Mouse (Mus musculus): Measurements from ENCODE around the gene Tmem160. TPM values are rescaled to one million over a fixed set of nuclear protein-coding genes. Genes with fewer than 3 reads are reported as not detected.

Gene Tmem160
- total and polyA plus RNA-seq, 3 experiments = 30.9 to 89.1 (median 48.9) TPM

- peaks cover 2% of the 10 kb centered on the region for H3K27me3 ChIP-seq (replicated peaks)
- no peak overlapping the region for H3K27ac ChIP-seq (ENCODE audit: insufficient read depth, low read depth)
- in situ Hi-C loops (cut with MboI; ENCODE audit: low pct_ligation_motif_present, low pct_unique_long_range_greater_than_20kb, low sequenced_read_pairs) = no loop called here
- DNase-seq (ENCODE audit: extremely low read depth) = no peak
- TF ChIP-seq NELFE (IDR thresholded peaks at IDR 0.05; ENCODE audit: low read depth, low read length) (no peak), MXI1 (IDR thresholded peaks at IDR 0.05; ENCODE audit: low read depth, low read length) (no peak), MAZ (IDR thresholded peaks at IDR 0.05; ENCODE audit: low read depth, low read length) (no peak), ETS1 (conservative IDR thresholded peaks at IDR 0.05; ENCODE audit: low read depth, low read length) (no peak), EP300 (IDR thresholded peaks at IDR 0.05; ENCODE audit: low read length) (no peak), ZNF384 (IDR thresholded peaks at IDR 0.05; ENCODE audit: low read depth, low read length) (no peak), E2F4 (IDR thresholded peaks at IDR 0.05; ENCODE audit: insufficient replicate concordance, low read depth, low read length) (no peak), PAX5 (IDR thresholded peaks at IDR 0.05; ENCODE audit: low read length) (no peak), MAX (IDR thresholded peaks at IDR 0.05; ENCODE audit: low read length) (no peak), RAD21 (IDR thresholded peaks at IDR 0.05; ENCODE audit: low read depth, low read length) (no peak)
- H3K4me3 ChIP-seq (replicated peaks in 1 of 3; ENCODE audit: low read depth in 2 of 3, low read length in 2 of 3, poor library complexity in 1 of 3) = no peak overlapping the region
- no peaks in the 10 kb centered on the region for H3K79me2 ChIP-seq (replicated peaks; ENCODE audit: control insufficient read depth, extremely low read depth, insufficient read depth, poor library complexity, severe bottlenecking)
- H3K36me3 ChIP-seq (replicated peaks in 1 of 2; ENCODE audit: control insufficient read depth in 1 of 2, insufficient read depth in 1 of 2, low read length in 1 of 2) = no peaks in the 10 kb centered on the region
- peaks cover 7% of the 10 kb centered on the region for H3K9me3 ChIP-seq (replicated peaks; ENCODE audit: low read length)
- H3K4me2 ChIP-seq (ENCODE audit: insufficient read depth, low read depth, poor library complexity, severe bottlenecking) = no peak overlapping the region
- no peaks in the 10 kb centered on the region for H3K4me1 ChIP-seq (ENCODE audit: control insufficient read depth in 1 of 2, insufficient read depth in 2 of 2)
- no peak overlapping the region for H3K9ac ChIP-seq (ENCODE audit: insufficient read depth, low read depth)
- dilution Hi-C loops (cut with MboI; ENCODE audit: extremely low pct_ligation_motif_present, extremely low pct_unique_long_range_greater_than_20kb, low sequenced_read_pairs) = no loop called here
Measured at GRCm38 (mm10) chr7:16473847-16474246, 21.3 kb downstream of the Tmem160 start.

- Histone ChIP-seq H3K9me3 (replicated peaks; ENCODE audit: low read length) (peaks cover 7% of the 10 kb centered on the region), H3K27ac (ENCODE audit: insufficient read depth, low read depth) (no peak overlapping the region), H3K4me3 (replicated peaks in 1 of 3; ENCODE audit: low read depth in 2 of 3, low read length in 2 of 3, poor library complexity in 1 of 3) (no peak overlapping the region), H3K4me2 (ENCODE audit: insufficient read depth, low read depth, poor library complexity, severe bottlenecking) (no peak overlapping the region), H3K36me3 (replicated peaks in 1 of 2; ENCODE audit: control insufficient read depth in 1 of 2, insufficient read depth in 1 of 2, low read length in 1 of 2) (no peaks in the 10 kb centered on the region), H3K27me3 (replicated peaks) (peaks cover 1% of the 10 kb centered on the region), H3K9ac (ENCODE audit: insufficient read depth, low read depth) (no peak overlapping the region), H3K79me2 (replicated peaks; ENCODE audit: control insufficient read depth, extremely low read depth, insufficient read depth, poor library complexity, severe bottlenecking) (no peaks in the 10 kb centered on the region), H3K4me1 (ENCODE audit: control insufficient read depth in 1 of 2, insufficient read depth in 2 of 2) (no peaks in the 10 kb centered on the region)
- TF ChIP-seq MEF2A (IDR thresholded peaks at IDR 0.05; ENCODE audit: borderline replicate concordance, low read depth, low read length) (no peak), MAFK (IDR thresholded peaks at IDR 0.05; ENCODE audit: insufficient replicate concordance, low read length) (no peak), JUN (IDR thresholded peaks at IDR 0.05; ENCODE audit: insufficient read depth, low read depth, low read length) (no peak), USF2 (conservative IDR thresholded peaks at IDR 0.05; ENCODE audit: low read depth, low read length) (no peak), CTCF (conservative IDR thresholded peaks at IDR 0.05 in 1 of 2, IDR thresholded peaks at IDR 0.05 in 1 of 2; ENCODE audit: low read depth in 2 of 2, low read length in 2 of 2) (no peak), TCF12 (IDR thresholded peaks at IDR 0.05; ENCODE audit: low read depth, low read length) (no peak), POLR2A (IDR thresholded peaks at IDR 0.05; ENCODE audit: low read depth, low read length) (no peak), BHLHE40 (IDR thresholded peaks at IDR 0.05; ENCODE audit: low read depth, low read length) (no peak), USF1 (IDR thresholded peaks at IDR 0.05; ENCODE audit: low read depth, low read length) (no peak), NRF1 (IDR thresholded peaks at IDR 0.05; ENCODE audit: low read depth, low read length) (no peak), ZKSCAN1 (IDR thresholded peaks at IDR 0.05; ENCODE audit: borderline replicate concordance, low read depth, low read length) (no peak), SMC3 (IDR thresholded peaks at IDR 0.05; ENCODE audit: low read depth, low read length) (no peak), RCOR1 (conservative IDR thresholded peaks at IDR 0.05; ENCODE audit: low read depth, low read length) (no peak), TBP (conservative IDR thresholded peaks at IDR 0.05; ENCODE audit: low read depth, low read length) (no peak), EP300 (IDR thresholded peaks at IDR 0.05; ENCODE audit: low read length) (no peak), MAX (IDR thresholded peaks at IDR 0.05; ENCODE audit: low read length) (no peak), IRF4 (IDR thresholded peaks at IDR 0.05; ENCODE audit: low read depth, low read length) (no peak), NELFE (IDR thresholded peaks at IDR 0.05; ENCODE audit: low read depth, low read length) (no peak), JUND (conservative IDR thresholded peaks at IDR 0.05; ENCODE audit: low read depth, low read length) (no peak), ZMIZ1 (IDR thresholded peaks at IDR 0.05; ENCODE audit: low read depth, low read length) (no peak)
- DNase-seq (ENCODE audit: extremely low read depth) = no peak
- dilution Hi-C loops (cut with MboI; ENCODE audit: extremely low pct_ligation_motif_present, extremely low pct_unique_long_range_greater_than_20kb, low sequenced_read_pairs) = no loop called here
- in situ Hi-C loops (cut with MboI; ENCODE audit: low pct_ligation_motif_present, low pct_unique_long_range_greater_than_20kb, low sequenced_read_pairs) = no loop called here
Measured at GRCm38 (mm10) chr7:16474445-16474844, 21.9 kb downstream of the Tmem160 start.

Measured in CH12.LX (cell line).